Mouse (Mus musculus) stomach, embryonic 16.5 days (tissue): ENCODE measurements around the gene Fat3. TPM values are rescaled to one million over a fixed set of nuclear protein-coding genes. Genes with fewer than 3 reads are reported as not detected.

ENCODE experiments used
- ATAC-seq: fragments of 200-750 bp; cut with Nextera tagmentation; 2 replicates; pipeline ENCODE4 v1.8.0; 2017; ENCODE audit warnings: moderate number of reproducible peaks, moderate TSS enrichment; ENCODE audit not compliant: insufficient read depth, low FRiP score
- H3K27ac ChIP-seq: fragments of 300-500 bp; sonication (generic); 2 replicates; pipeline ENCODE4 v1.5.1; 2014; ENCODE audit warnings: low read length
- H3K27me3 ChIP-seq: fragments of 300-500 bp; sonication (generic); 2 replicates; pipeline ENCODE4 v1.6.1; 2014; ENCODE audit warnings: low read length, control low read depth, mixed read lengths; ENCODE audit not compliant: control insufficient read depth, insufficient read depth
- H3K36me3 ChIP-seq: fragments of 300-500 bp; sonication (generic); 2 replicates; pipeline ENCODE4 v1.6.1; 2014; ENCODE audit warnings: low read length; ENCODE audit not compliant: control insufficient read depth, insufficient read depth
- H3K4me1 ChIP-seq: fragments of 300-500 bp; sonication (generic); 2 replicates; pipeline ENCODE4 v1.6.1; 2014; ENCODE audit warnings: low read length, control low read depth, mixed read lengths; ENCODE audit not compliant: control insufficient read depth, insufficient read depth
- H3K4me2 ChIP-seq: fragments of 300-500 bp; sonication (generic); 2 replicates; pipeline ENCODE4 v1.6.1; 2014; ENCODE audit warnings: low read depth, low read length, mixed read lengths
- H3K4me3 ChIP-seq: fragments of 300-500 bp; sonication (generic); replicated peaks from 2 replicates; pipeline ENCODE4 v1.5.1; 2014; ENCODE audit warnings: mild to moderate bottlenecking, low read length
- H3K9ac ChIP-seq: fragments of 300-500 bp; sonication (generic); 2 replicates; pipeline ENCODE4 v1.6.1; 2014; ENCODE audit warnings: low read length
- H3K9me3 ChIP-seq: fragments of 300-500 bp; sonication (generic); replicated peaks from 2 replicates; pipeline ENCODE4 v1.6.1; 2016; ENCODE audit warnings: low read length, control low read depth; ENCODE audit not compliant: control insufficient read depth
- WGBS: fragments of 180-500 bp; shearing (Covaris S2); extraction: QIAGEN DNeasy Blood & Tissue Kit; methylation state at CpG from one replicate; pipeline ENCODE4 v1.1.7; 2014; 5-methylcytosine and 5-hydroxymethylcytosine counted together
- polyA plus RNA-seq: library from polyadenylated mRNA; unstranded; fragments of >200 nt; fragmentation: Nextera tagmentation; extraction: Ambion mirVana; gene quantifications from 2 replicates; pipeline ENCODE4 v1.2.1, GENCODE M21; 2015

Fat3 gene
- polyA plus RNA-seq, 1 experiment from 2014 or later: 1.2 TPM

DNA sequence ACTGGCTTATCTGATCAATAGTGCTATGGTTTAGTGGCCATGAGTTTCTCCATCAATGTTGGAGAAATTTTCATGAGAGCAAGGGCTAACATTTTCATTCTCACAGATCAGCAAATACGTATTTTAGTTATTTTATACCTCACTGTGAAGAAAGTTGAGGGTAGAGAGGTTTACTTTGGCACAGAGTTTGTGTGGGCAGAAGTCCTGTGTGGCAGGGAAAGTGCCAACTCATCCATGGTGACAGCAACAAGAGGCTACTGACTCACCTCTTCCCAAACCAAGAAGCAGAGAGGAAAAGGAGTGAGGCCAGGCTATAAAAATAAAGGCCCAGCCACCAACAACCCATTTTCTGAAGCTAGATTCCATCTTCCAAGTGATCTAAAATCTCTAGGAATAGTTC, 218.1 kb downstream of the Fat3 start:
- H3K27me3 ChIP-seq: no peaks in the 10 kb centered on the region
- no peaks in the 10 kb centered on the region for H3K9me3 ChIP-seq
- H3K9ac ChIP-seq: no peak overlapping the region
- H3K4me3 ChIP-seq: no peak overlapping the region
- no peaks in the 10 kb centered on the region for H3K36me3 ChIP-seq
- H3K27ac ChIP-seq: no peak overlapping the region
- ATAC-seq: no peak
- 90% methylated on average over 1 of the region's 1 CpGs for WGBS
- H3K4me2 ChIP-seq: no peak overlapping the region
- no peaks in the 10 kb centered on the region for H3K4me1 ChIP-seq

GRCm38 (mm10) chr9:16282291-16282804, 218.7 kb downstream of the Fat3 start:
- no peak overlapping the region for H3K4me3 ChIP-seq

GRCm38 (mm10) chr9:16275589-16275988, 225.5 kb downstream of the Fat3 start:
- H3K4me2 ChIP-seq: no peak overlapping the region
- no peak for ATAC-seq
- H3K27me3 ChIP-seq: no peaks in the 10 kb centered on the region
- no peak overlapping the region for H3K9ac ChIP-seq
- H3K4me1 ChIP-seq: no peaks in the 10 kb centered on the region
- 81% methylated on average over 2 of the region's 2 CpGs for WGBS
- H3K9me3 ChIP-seq: no peaks in the 10 kb centered on the region
- H3K36me3 ChIP-seq: no peaks in the 10 kb centered on the region
- H3K27ac ChIP-seq: no peak overlapping the region
- H3K4me3 ChIP-seq: no peak overlapping the region

More at GRCm38 (mm10) chr9:16282291-16282804, 218.7 kb downstream of the Fat3 start:
- Histone ChIP-seq H3K36me3 (no peaks in the 10 kb centered on the region), H3K27ac (no peak overlapping the region), H3K4me2 (no peak overlapping the region), H3K9me3 (no peaks in the 10 kb centered on the region), H3K27me3 (no peaks in the 10 kb centered on the region), H3K9ac (no peak overlapping the region), H3K4me1 (no peaks in the 10 kb centered on the region)
- ATAC-seq: no peak

GRCm38 (mm10) chr9:16274130-16274529, 227.0 kb downstream of the Fat3 start:
- Histone ChIP-seq H3K4me1 (no peaks in the 10 kb centered on the region), H3K36me3 (no peaks in the 10 kb centered on the region), H3K9ac (no peak overlapping the region), H3K4me2 (no peak overlapping the region), H3K27ac (no peak overlapping the region), H3K4me3 (no peak overlapping the region), H3K27me3 (no peaks in the 10 kb centered on the region), H3K9me3 (no peaks in the 10 kb centered on the region)
- WGBS: 76% methylated on average over 4 of the region's 4 CpGs
- no peak for ATAC-seq

DNA sequence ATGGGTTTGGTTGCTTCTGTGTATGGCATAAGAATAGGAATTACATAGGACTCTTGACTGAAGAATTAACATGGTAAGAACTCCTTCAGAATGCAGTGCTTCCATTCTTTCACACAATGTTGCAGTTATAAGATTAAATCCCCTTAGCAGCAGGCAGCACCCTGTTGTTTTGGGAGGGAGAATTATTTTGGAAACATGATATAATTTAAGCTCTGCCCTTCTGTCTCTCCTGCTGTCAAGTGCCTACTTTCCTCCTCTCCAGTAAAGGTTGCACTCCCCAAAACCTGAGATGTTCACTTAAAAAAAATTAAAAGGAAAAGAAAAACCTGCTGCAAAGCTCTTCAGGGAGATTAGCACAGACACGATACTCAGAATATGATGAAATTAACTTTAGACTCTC, 228.3 kb downstream of the Fat3 start:
- Histone ChIP-seq H3K4me1 (no peaks in the 10 kb centered on the region), H3K27ac (no peak overlapping the region), H3K36me3 (no peaks in the 10 kb centered on the region), H3K4me2 (no peak overlapping the region), H3K9ac (no peak overlapping the region), H3K4me3 (no peak overlapping the region), H3K27me3 (no peaks in the 10 kb centered on the region), H3K9me3 (no peaks in the 10 kb centered on the region)
- 84% methylated on average over 1 of the region's 1 CpGs for WGBS
- no peak for ATAC-seq

DNA sequence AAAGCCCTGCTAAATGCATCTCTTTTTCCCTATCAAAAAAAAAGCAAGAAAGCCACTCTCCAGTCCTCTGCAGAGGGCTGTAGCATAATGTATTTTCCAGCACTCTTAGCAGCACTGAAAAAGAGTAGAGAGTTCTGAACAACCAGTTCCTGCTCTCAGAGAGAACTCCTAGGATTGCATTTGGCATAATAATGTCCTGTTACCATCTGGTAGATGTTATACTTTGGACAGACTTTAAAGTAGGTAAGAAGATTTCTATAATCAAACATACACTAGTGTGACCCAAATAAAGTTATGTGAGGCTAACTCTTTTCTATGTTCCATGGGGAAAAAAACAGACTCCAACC, 230.3 kb downstream of the Fat3 start:
- Histone ChIP-seq H3K4me1 (no peaks in the 10 kb centered on the region), H3K27ac (no peak overlapping the region), H3K4me2 (no peak overlapping the region), H3K9me3 (no peaks in the 10 kb centered on the region), H3K4me3 (no peak overlapping the region), H3K27me3 (no peaks in the 10 kb centered on the region), H3K36me3 (no peaks in the 10 kb centered on the region), H3K9ac (no peak overlapping the region)
- no peak for ATAC-seq

GRCm38 (mm10) chr9:16270056-16270767, 230.9 kb downstream of the Fat3 start:
- 61% methylated on average over 4 of the region's 4 CpGs for WGBS
- Histone ChIP-seq H3K4me1 (no peaks in the 10 kb centered on the region), H3K36me3 (no peaks in the 10 kb centered on the region), H3K27me3 (no peaks in the 10 kb centered on the region), H3K9me3 (no peaks in the 10 kb centered on the region), H3K27ac (no peak overlapping the region), H3K9ac (no peak overlapping the region), H3K4me3 (no peak overlapping the region), H3K4me2 (no peak overlapping the region)
- ATAC-seq: no peak; the same call in 1 of the 2 replicates

DNA sequence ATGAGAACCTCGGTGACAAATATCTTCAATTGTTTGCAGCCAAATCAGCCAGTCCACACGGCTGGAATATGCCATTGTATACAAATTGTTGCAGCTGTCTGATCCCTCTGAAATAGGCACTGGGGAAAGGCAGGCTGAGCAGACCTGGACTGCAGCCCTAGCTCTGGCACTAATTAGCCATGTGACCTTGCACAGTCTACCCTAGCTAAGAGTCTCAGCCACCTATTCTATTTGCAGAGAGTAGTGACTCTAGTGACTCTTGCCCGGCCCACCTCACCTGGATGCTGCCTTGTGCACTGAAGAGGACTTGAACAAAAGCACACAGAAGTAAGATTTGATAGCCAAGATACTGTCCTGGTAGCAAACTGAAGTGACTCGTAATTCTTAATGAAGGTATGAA, 235.6 kb downstream of the Fat3 start:
- ATAC-seq: no peak
- Histone ChIP-seq H3K9me3 (no peaks in the 10 kb centered on the region), H3K36me3 (no peaks in the 10 kb centered on the region), H3K4me1 (no peaks in the 10 kb centered on the region), H3K9ac (no peak overlapping the region), H3K4me2 (no peak overlapping the region), H3K4me3 (no peak overlapping the region), H3K27ac (no peak overlapping the region), H3K27me3 (no peaks in the 10 kb centered on the region)
- WGBS: 62% methylated on average over 4 of the region's 4 CpGs

DNA sequence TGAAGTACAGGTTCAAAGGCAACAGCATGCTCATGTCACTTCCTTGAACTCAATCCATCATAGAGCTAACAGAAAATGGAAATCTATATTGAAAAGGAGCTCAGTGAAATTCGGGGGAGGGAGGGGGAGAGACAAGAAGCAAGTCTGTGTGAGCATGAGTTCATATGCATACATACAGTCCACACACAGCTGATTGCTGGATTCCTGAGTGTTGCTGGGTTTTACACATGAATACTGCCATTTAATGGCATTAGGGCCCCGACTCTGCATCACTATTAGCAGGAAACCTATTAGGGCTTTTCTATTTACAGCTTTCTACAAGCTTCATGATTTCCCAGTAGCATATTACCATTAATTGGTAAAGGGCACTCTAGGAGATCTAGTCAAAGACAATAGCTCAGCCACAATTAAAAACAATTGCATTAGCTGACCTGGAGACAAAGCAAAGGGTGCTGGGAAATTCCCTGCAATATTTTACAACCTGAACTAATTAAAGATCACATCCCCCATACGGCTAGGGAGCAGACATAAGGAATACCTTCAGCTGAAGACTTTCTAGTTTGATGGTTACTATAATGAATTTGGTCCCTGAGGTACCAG, 243.7 kb downstream of the Fat3 start:
- Histone ChIP-seq H3K4me3 (no peak overlapping the region), H3K27me3 (no peaks in the 10 kb centered on the region), H3K9ac (no peak overlapping the region), H3K27ac (no peak overlapping the region), H3K36me3 (no peaks in the 10 kb centered on the region), H3K4me2 (no peak overlapping the region), H3K4me1 (no peaks in the 10 kb centered on the region), H3K9me3 (no peaks in the 10 kb centered on the region)
- WGBS: 63% methylated on average over 3 of the region's 3 CpGs
- no peak for ATAC-seq
